Mouse (Mus musculus): ENCODE results near the gene Ptges. TPM values are rescaled to one million over a fixed set of nuclear protein-coding genes. Genes with fewer than 3 reads are reported as not detected.
"Not testable (repeated sequence)": the region's sequence is repeated elsewhere in the genome, so short reads cannot be mapped to it uniquely, and the experiment has no call there.

Gene Ptges
- polyA plus RNA-seq, 1 experiment from 2014 or later: 29.2 TPM

DNA sequence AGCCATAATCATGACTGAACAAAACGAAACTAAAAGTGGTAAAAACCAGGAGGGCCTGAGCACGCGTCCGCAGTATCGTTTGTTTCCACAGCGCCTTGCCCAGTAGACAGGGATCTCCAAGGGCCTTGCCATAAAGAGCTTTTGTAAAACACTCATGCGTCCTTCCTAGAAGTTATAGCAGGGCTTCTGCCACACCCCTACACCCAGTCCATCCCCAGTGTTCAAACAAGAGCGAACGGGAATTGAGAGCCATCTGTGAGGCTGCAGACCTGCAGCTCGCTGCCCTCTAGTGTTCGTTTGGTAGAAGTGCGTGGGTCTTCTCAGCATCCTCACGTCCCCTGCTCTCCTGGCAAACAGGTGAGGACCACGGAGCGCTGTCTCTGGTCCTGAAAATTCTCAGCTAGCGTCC, 12.9 kb upstream of the Ptges start:
- Histone ChIP-seq H3K4me3 (ENCODE audit: low read depth, low read length) (peak overlapping the region; percentile 28), H3K4me2 (replicated peaks; ENCODE audit: low read depth) (peak overlapping the region; percentile 41), H3K27me3 (ENCODE audit: control insufficient read depth, insufficient read depth, low read length) (no peaks in the 10 kb centered on the region), H3K4me1 (replicated peaks; ENCODE audit: control insufficient read depth, insufficient read depth) (no peaks in the 10 kb centered on the region), H3K9ac (ENCODE audit: low read length) (no peak overlapping the region), H3K36me3 (ENCODE audit: control insufficient read depth, insufficient read depth, low read length) (no peaks in the 10 kb centered on the region), H3K27ac (replicated peaks) (0 out of 2 replicates have a peak overlapping the region, but pooled peaks have one; percentile 69), H3K9me3 (ENCODE audit: control insufficient read depth, low read length) (no peaks in the 10 kb centered on the region)
- DNase-seq (ENCODE audit: low spot score) (peak; percentile 78), ATAC-seq (ENCODE audit: low FRiP score, low TSS enrichment) (peak; percentile 76)
- TF ChIP-seq EP300 (optimal IDR thresholded peaks at IDR 0.05) (no peak), CTCF (IDR thresholded peaks at IDR 0.05; ENCODE audit: low read depth) (peak; percentile 93)
- WGBS: 23% methylated on average over 16 of the region's 16 CpGs

DNA sequence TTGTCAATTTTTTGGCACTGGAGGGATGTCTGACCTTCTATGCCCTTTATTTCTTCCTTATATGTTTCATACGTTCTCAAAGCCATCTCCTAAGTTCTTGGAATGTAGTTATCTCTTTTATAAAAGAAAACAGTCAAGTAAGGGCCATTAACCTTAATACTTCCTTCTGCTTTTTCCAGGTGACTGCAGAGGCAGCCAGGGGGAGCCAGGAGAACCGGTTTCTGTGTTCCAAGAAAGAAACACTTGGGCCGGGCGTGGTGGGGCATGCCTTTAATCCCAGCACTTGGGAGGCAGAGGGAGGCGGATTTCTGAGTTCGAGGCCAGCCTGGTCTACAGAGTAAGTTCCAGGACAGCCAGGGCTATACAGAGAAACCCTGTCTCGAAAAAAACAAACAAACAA, 12.5 kb upstream of the Ptges start:
- H3K9ac ChIP-seq (ENCODE audit: low read length); H3K36me3 ChIP-seq (ENCODE audit: control insufficient read depth, insufficient read depth, low read length); H3K4me2 ChIP-seq (replicated peaks; ENCODE audit: low read depth); H3K4me3 ChIP-seq (ENCODE audit: low read depth, low read length); H3K9me3 ChIP-seq (ENCODE audit: control insufficient read depth, low read length); H3K27me3 ChIP-seq (ENCODE audit: control insufficient read depth, insufficient read depth, low read length); H3K4me1 ChIP-seq (replicated peaks; ENCODE audit: control insufficient read depth, insufficient read depth): not testable (repeated sequence)
- ATAC-seq (ENCODE audit: low FRiP score, low TSS enrichment) (peak; percentile 38), DNase-seq (ENCODE audit: low spot score) (peak; percentile 74)
- whole genome bisulfite sequencing: 35% methylated on average over 7 of the region's 7 CpGs
- H3K27ac ChIP-seq (replicated peaks): peak overlapping the region; percentile 65; the same call in 1 of the 2 replicates
- peak; percentile 51 for TF ChIP-seq CTCF (IDR thresholded peaks at IDR 0.05; ENCODE audit: low read depth)

DNA sequence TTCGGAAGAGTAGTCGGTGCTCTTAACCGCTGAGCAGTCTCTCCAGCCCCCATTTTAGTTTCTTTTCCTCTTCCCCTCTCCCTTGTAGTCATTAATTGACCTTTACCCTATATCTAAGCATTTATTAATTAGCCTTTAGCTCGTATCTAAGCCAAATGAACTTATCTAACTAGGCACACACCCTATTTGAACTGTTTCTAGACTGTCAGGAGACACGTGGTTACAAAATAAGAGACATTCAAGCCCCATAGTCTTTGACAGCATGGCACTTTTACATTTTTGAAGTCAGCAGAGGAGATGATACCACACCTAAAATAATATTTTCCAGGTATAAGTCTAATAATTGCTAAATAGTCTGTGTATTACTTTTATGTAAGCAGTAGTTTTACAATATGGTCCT, 11.9 kb upstream of the Ptges start:
- no peak for ATAC-seq (ENCODE audit: low FRiP score, low TSS enrichment)
- no peaks in the 10 kb centered on the region for H3K9me3 ChIP-seq (ENCODE audit: control insufficient read depth, low read length)
- no peak for TF ChIP-seq CTCF (IDR thresholded peaks at IDR 0.05; ENCODE audit: low read depth)
- TF ChIP-seq EP300 (optimal IDR thresholded peaks at IDR 0.05): no peak
- H3K4me2 ChIP-seq (replicated peaks; ENCODE audit: low read depth): no peak overlapping the region
- H3K36me3 ChIP-seq (ENCODE audit: control insufficient read depth, insufficient read depth, low read length): no peaks in the 10 kb centered on the region
- H3K27me3 ChIP-seq (ENCODE audit: control insufficient read depth, insufficient read depth, low read length): no peaks in the 10 kb centered on the region
- no peak for DNase-seq (ENCODE audit: low spot score)
- peak overlapping the region; percentile 65; the same call in 1 of the 2 replicates for H3K27ac ChIP-seq (replicated peaks)
- WGBS: 70% methylated on average over 5 of the region's 5 CpGs
- H3K4me3 ChIP-seq (ENCODE audit: low read depth, low read length): no peak overlapping the region
- no peaks in the 10 kb centered on the region for H3K4me1 ChIP-seq (replicated peaks; ENCODE audit: control insufficient read depth, insufficient read depth)
- H3K9ac ChIP-seq (ENCODE audit: low read length): no peak overlapping the region

DNA sequence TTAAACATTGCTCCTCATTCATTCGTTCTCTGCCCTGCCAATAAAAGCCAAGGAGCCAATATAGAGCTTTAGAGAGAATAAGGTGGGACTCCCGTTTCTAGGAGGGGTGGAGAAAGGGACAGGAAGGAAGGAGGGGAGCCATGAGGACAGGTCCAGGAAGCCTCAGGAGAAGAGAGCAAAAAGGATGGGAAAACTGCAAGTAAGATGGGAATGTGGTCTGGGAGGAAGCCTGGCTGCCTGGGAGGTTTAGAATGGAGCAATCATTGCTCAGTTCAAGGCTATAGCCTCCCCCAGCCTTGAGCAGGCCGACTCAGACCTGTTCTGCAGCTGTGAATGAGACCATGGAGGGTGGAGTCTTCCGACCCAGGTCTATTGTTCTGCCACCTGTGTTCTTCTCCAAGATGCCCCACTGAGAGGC, 8.9 kb upstream of the Ptges start:
- H3K36me3 ChIP-seq (ENCODE audit: control insufficient read depth, insufficient read depth, low read length): no peaks in the 10 kb centered on the region
- no peak overlapping the region for H3K9ac ChIP-seq (ENCODE audit: low read length)
- H3K4me3 ChIP-seq (ENCODE audit: low read depth, low read length): no peak overlapping the region
- H3K27ac ChIP-seq (replicated peaks): 0 out of 2 replicates have a peak overlapping the region, but pooled peaks have one; percentile 8
- H3K4me2 ChIP-seq (replicated peaks; ENCODE audit: low read depth): no peak overlapping the region
- H3K4me1 ChIP-seq (replicated peaks; ENCODE audit: control insufficient read depth, insufficient read depth): no peaks in the 10 kb centered on the region
- TF ChIP-seq CTCF (IDR thresholded peaks at IDR 0.05; ENCODE audit: low read depth) (no peak), EP300 (optimal IDR thresholded peaks at IDR 0.05) (no peak)
- ATAC-seq (ENCODE audit: low FRiP score, low TSS enrichment) (no peak), DNase-seq (ENCODE audit: low spot score) (no peak)
- H3K27me3 ChIP-seq (ENCODE audit: control insufficient read depth, insufficient read depth, low read length): no peaks in the 10 kb centered on the region
- no peaks in the 10 kb centered on the region for H3K9me3 ChIP-seq (ENCODE audit: control insufficient read depth, low read length)
- 39% methylated on average over 4 of the region's 4 CpGs for WGBS

DNA sequence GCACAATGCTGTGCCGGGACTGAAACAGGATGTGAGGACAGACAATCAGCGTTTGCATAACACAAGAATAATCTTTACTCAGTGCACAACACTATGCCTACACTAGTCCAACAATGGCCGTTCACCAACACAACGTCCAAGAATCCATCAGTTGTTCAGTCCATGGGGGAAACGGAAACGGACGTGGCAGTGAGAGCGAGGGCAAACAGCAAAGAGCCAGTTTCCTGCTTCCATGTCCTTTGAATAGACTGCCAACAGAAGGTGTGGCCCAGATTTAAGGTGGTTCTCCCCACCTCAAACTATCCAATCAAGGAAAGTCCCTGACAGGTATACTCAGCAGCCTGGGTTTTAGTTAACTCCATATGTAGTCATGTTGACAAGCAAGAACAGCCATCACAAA, 8.1 kb upstream of the Ptges start:
- no peak for DNase-seq (ENCODE audit: low spot score)
- no peak overlapping the region for H3K9ac ChIP-seq (ENCODE audit: low read length)
- no peaks in the 10 kb centered on the region for H3K9me3 ChIP-seq (ENCODE audit: control insufficient read depth, low read length)
- H3K4me2 ChIP-seq (replicated peaks; ENCODE audit: low read depth): no peak overlapping the region
- ATAC-seq (ENCODE audit: low FRiP score, low TSS enrichment): no peak
- H3K36me3 ChIP-seq (ENCODE audit: control insufficient read depth, insufficient read depth, low read length): no peaks in the 10 kb centered on the region
- no peak overlapping the region for H3K27ac ChIP-seq (replicated peaks)
- H3K4me1 ChIP-seq (replicated peaks; ENCODE audit: control insufficient read depth, insufficient read depth): no peaks in the 10 kb centered on the region
- H3K4me3 ChIP-seq (ENCODE audit: low read depth, low read length): no peak overlapping the region
- H3K27me3 ChIP-seq (ENCODE audit: control insufficient read depth, insufficient read depth, low read length): no peaks in the 10 kb centered on the region
- no peak for TF ChIP-seq EP300 (optimal IDR thresholded peaks at IDR 0.05)
- no peak for TF ChIP-seq CTCF (IDR thresholded peaks at IDR 0.05; ENCODE audit: low read depth)
- 51% methylated on average over 8 of the region's 8 CpGs for WGBS

DNA sequence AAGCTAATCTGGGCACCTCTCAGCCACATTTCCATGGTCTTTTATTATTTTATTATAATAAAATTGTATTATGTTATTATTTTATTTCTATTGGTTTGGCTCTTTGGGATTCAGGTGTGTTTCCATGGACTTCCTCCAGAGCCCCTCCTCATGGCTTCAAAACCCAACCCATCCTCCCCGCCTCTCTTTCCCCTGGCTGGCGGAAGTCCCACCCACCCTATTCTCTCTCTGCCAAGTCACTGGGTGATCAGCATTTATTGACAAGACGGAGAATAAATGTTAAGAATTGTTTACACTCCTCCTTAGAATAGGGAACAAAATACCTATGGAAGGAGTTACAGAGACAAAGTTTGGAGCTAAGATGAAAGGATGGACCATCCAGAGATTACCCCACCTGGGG, 7.1 kb upstream of the Ptges start:
- H3K4me1 ChIP-seq (replicated peaks; ENCODE audit: control insufficient read depth, insufficient read depth): no peaks in the 10 kb centered on the region
- no peak overlapping the region for H3K4me2 ChIP-seq (replicated peaks; ENCODE audit: low read depth)
- no peaks in the 10 kb centered on the region for H3K27me3 ChIP-seq (ENCODE audit: control insufficient read depth, insufficient read depth, low read length)
- H3K4me3 ChIP-seq (ENCODE audit: low read depth, low read length): no peak overlapping the region
- H3K36me3 ChIP-seq (ENCODE audit: control insufficient read depth, insufficient read depth, low read length): no peaks in the 10 kb centered on the region
- H3K27ac ChIP-seq (replicated peaks): no peak overlapping the region
- H3K9me3 ChIP-seq (ENCODE audit: control insufficient read depth, low read length): no peaks in the 10 kb centered on the region
- H3K9ac ChIP-seq (ENCODE audit: low read length): no peak overlapping the region
- 67% methylated on average over 3 of the region's 3 CpGs for WGBS
- DNase-seq (ENCODE audit: low spot score): no peak
- no peak for TF ChIP-seq EP300 (optimal IDR thresholded peaks at IDR 0.05)
- no peak for ATAC-seq (ENCODE audit: low FRiP score, low TSS enrichment)

All from stomach, postnatal 0 days (tissue).